Mouse (Mus musculus) liver, postnatal 0 days (tissue): ENCODE measurements at regions not wholly inside any gene's neighbourhood (a gene's known extent, or its start where the extent isn't known, plus 50 kb on each side); places are given as distances from the start of the nearest gene placed in this dataset.

Experiments
- CTCF ChIP-seq: sonication (generic); IDR thresholded peaks from 2 replicates; pipeline ENCODE4 v1.5.1; 2016; ENCODE audit warnings: antibody characterized with exemption, low read depth
- EP300 ChIP-seq: IDR thresholded peaks from 2 replicates; pipeline ENCODE4 v1.6.1; 2016; ENCODE audit warnings: antibody characterized with exemption, low read depth, mild to moderate bottlenecking

DNA sequence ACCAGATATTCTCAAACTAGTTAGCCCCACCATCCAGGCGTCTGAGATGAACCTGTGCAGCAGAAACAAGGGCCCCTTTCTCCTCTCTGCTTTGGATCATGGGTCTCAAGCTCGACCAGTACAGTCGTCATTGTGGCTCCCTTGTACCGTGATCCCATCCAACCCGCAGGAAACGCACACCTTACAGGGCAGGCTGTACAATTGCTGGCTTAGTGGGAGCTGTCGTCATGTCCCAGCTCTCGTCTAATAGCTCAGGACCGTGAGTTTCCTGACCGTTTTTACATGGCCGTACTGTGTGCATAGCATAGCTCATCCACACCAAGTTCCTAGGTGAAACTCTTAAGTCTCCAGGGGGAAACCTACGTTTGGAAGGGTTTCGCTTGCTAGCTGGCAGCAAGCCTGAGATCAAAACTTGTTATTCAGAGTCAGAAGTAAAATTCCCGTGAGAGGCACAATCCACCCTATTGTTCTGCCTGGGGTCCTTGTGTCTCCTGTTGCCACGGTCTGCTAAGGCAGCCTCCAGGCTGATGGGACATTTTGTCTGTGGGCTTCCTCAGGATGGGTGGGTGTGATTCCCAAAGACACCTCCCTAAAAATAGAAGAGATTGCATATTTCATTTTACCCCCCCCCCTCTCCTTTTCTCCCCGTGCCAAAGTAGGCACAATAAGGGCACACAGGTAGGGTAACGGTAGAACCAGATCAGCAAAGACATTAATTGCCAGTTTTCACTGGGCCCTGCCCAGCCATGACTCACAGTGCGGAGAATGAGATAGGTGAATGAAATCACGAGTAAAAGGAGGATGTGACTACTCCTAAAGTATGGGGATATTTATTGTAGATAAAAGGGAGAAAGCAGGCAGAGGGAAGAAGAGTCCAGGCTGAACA lies 68.2 kb upstream of the Rapgef5 start:
- TF ChIP-seq CTCF (no peak), EP300 (no peak)
